Mouse (Mus musculus) liver, postnatal 0 days (tissue): Measurements from ENCODE around the gene Ksr2.

Experiments
- CTCF ChIP-seq: sonication (generic); IDR thresholded peaks from 2 replicates; pipeline ENCODE4 v1.5.1; 2016; ENCODE audit warnings: antibody characterized with exemption, low read depth
- EP300 ChIP-seq: IDR thresholded peaks from 2 replicates; pipeline ENCODE4 v1.6.1; 2016; ENCODE audit warnings: antibody characterized with exemption, low read depth, mild to moderate bottlenecking

DNA sequence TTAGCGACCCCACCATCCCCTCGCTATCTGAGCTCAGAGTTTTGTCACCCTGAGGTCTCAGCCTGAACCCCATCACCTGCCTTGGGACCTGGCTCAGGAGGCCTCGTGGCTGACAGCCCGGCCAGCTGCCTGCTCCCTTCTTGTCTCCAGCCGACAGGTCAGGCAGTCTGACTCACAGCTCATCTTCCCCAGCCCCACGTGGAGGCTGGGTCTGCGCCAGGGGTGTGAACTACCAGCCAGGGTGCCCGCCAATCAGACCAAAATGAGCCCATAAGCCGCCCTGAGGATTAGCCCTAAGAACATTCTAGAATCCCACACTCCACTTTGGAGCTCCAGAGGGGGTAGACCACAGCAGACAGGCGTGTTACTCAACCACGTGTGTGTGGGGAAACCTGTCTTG is 365.4 kb downstream of the Ksr2 start:
- TF ChIP-seq CTCF, result no peak
- no peak for TF ChIP-seq EP300
